Mouse (Mus musculus) bone marrow, adult 2 months (tissue): Measurements from ENCODE around the gene Kalrn. TPM values are rescaled to one million over a fixed set of nuclear protein-coding genes. Genes with fewer than 3 reads are reported as not detected.

ENCODE experiments used
- H3K27ac ChIP-seq: fragments of 200-500 bp; 2 replicates; pipeline ENCODE4 v1.5.1; 2012; ENCODE audit warnings: low read depth, mild to moderate bottlenecking, control low read depth, inconsistent platforms, low read length; ENCODE audit not compliant: control insufficient read depth, poor library complexity, insufficient read depth
- H3K4me1 ChIP-seq: fragments of 200-500 bp; 2 replicates; pipeline ENCODE4 v1.6.1; 2011; ENCODE audit warnings: low read length; ENCODE audit not compliant: control insufficient read depth, insufficient read depth
- H3K4me3 ChIP-seq: fragments of 200-500 bp; replicated peaks from 2 replicates; pipeline ENCODE3; 2011; ENCODE audit warnings: mild to moderate bottlenecking, low read depth, low read length, control low read depth; ENCODE audit not compliant: control insufficient read depth
- CTCF ChIP-seq: fragments of 200-500 bp; IDR thresholded peaks from 2 replicates; pipeline ENCODE4 v1.5.1; 2011; ENCODE audit warnings: low read length, control low read depth; ENCODE audit not compliant: control insufficient read depth, insufficient read depth
- POLR2A ChIP-seq: fragments of 200-500 bp; IDR thresholded peaks from 2 replicates; pipeline ENCODE4 v1.6.1; 2011; ENCODE audit warnings: low read depth, mild to moderate bottlenecking, control low read depth, low read length, borderline replicate concordance; ENCODE audit not compliant: control insufficient read depth
- WGBS: fragments of 180-500 bp; shearing (Covaris S2); methylation state at CpG from one replicate; pipeline ENCODE4 v1.1.7; 2018; 5-methylcytosine and 5-hydroxymethylcytosine counted together
- polyA plus RNA-seq: library from polyadenylated mRNA; stranded (reverse); fragments of >200 nt; gene quantifications from 2 replicates; pipeline ENCODE4 v1.2.4, GENCODE M21; 2011; ENCODE audit warnings: low replicate concordance; ENCODE audit not compliant: missing spikeins, insufficient read depth, insufficient read length

Kalrn gene
- polyA plus RNA-seq, 1 experiment = 72.1 TPM

DNA sequence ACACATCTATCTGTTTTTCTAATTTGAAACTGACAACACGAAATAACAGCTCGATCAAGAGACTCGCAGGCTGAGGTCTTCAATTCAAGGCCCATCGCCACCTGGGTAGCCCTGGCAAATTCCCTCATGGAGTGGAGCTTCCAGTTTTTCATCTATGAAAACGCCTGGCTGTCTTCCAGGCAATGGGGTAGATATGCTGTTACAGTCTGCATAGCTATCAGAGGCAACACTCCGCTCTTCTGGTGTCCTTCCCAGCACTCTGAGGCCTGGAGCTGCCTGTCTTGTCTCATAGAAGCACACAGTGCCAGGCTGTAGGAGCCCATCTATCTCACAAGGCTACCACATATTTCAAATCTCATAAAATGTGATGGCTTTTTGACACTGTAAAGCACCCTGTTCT, 87.8 kb downstream of the Kalrn start:
- no peak overlapping the region for H3K27ac ChIP-seq
- TF ChIP-seq POLR2A (no peak), CTCF (no peak)
- no peak overlapping the region for H3K4me3 ChIP-seq
- no peaks in the 10 kb centered on the region for H3K4me1 ChIP-seq
- WGBS = 84% methylated on average over 6 of the region's 6 CpGs

DNA sequence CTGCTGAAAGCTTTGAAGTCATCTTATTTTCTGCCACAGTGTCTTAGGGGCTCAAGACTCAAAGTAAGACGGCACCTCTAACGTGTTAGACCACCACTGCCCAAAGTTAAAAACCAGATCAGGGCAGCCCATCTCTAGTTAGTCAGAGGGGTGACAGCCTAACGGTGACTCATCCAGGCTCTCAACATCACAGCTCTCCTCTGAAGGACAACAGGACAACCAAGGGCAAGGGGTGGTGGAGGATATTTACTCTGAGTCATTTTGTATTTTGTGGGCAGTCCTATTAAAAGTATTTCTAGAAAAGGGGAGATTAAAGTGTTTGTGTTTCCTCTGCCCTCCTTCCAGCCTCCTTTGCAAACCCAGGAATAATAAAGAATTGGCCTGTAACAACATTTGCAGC, 88.4 kb downstream of the Kalrn start:
- Histone ChIP-seq H3K4me3 (no peak overlapping the region), H3K27ac (no peak overlapping the region), H3K4me1 (no peaks in the 10 kb centered on the region)
- 74% methylated on average over 3 of the region's 3 CpGs for WGBS
- no peak for TF ChIP-seq CTCF
- no peak for TF ChIP-seq POLR2A

DNA sequence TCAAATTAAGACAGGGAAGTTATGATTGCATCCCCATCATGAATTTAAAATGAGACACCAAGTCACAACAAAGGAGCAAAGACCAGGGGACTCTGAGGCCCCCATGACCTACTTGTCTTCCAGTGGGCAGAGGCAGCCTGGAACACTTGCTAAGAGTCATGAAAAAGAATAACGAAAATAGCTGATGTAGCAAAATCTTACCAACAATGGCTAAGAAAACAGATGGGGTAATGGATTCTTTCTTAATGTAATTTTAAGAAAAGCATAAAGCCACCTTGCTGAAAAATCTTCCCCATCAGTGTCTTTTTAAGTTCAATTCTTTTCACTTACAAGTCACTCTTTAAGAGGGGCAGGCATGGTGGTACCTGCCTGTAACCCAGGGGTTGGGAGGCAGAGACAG, 89.1 kb downstream of the Kalrn start:
- TF ChIP-seq POLR2A = no peak
- no peak for TF ChIP-seq CTCF
- no peak overlapping the region for H3K4me3 ChIP-seq
- no peaks in the 10 kb centered on the region for H3K4me1 ChIP-seq
- no peak overlapping the region for H3K27ac ChIP-seq
- WGBS = 83% methylated on average over 1 of the region's 1 CpGs

DNA sequence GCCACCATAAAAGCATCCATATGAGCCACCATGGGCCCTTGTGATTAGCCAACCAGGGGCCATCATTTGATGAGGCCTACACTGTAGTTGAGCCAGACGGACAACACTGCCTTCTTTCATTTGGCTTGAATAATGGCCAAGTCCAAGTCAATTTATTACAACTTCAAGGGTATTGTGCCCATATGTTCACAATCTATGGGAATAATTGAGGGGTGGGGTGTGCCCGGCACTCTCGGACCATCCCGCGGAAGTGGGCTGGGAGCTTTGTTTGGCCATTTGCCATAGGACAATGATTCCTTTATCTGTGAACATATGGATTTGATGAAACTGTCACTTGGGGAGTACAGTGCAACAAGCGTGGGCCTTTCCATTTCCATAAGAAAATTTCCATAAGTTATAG, 89.6 kb downstream of the Kalrn start:
- H3K27ac ChIP-seq = no peak overlapping the region
- no peaks in the 10 kb centered on the region for H3K4me1 ChIP-seq
- TF ChIP-seq POLR2A (no peak), CTCF (no peak)
- 90% methylated on average over 6 of the region's 6 CpGs for WGBS
- H3K4me3 ChIP-seq = no peak overlapping the region

- Histone ChIP-seq H3K27ac (no peak overlapping the region), H3K4me1 (no peaks in the 10 kb centered on the region; the same call in 1 of the 2 replicates), H3K4me3 (no peak overlapping the region)
- WGBS = 71% methylated on average over 4 of the region's 4 CpGs
- TF ChIP-seq CTCF (no peak), POLR2A (no peak)
Observed at GRCm38 (mm10) chr16:34474741-34475140, 98.6 kb downstream of the Kalrn start.

DNA sequence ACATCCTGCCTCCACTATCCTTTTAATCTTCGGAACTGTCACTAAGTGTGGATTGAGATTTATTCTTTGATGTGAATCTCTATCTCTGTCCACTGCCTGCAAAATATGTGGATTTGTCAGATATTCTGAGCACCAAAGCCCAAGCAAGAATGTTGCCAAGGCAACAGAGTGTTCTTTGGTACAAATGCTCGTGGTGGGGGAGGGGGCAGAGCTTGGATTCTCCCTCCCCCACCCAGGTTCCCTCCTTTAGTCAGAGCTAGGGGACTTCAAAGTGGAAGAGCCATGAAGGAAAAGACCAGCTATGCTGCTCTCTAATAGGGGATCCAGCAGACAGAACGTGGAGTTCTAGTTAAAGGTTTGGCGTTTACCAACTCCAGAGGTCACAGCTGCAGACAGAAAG, 99.4 kb downstream of the Kalrn start:
- WGBS = 75% methylated on average over 4 of the region's 4 CpGs
- Histone ChIP-seq H3K4me3 (no peak overlapping the region), H3K27ac (no peak overlapping the region), H3K4me1 (no peaks in the 10 kb centered on the region; the same call in 1 of the 2 replicates)
- TF ChIP-seq POLR2A = no peak
- TF ChIP-seq CTCF = no peak

DNA sequence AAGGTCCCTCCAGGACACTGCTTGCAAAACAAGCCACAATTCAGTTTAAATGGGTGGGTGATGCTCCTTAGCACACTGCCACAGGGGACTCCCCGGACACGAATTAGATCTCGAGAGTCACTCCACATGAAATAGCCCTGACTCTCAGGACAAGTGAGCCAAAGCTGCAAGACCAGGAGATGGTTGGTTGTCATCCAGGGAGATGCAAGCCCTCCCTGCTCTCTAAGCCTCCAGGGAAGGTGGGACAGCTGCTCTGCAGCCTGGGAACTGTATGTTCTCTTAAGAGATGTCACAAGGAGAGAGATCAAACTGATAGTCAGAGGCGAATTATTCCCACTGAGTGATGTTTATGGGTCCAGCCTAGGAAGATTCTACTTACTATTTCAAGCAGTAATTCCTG, 101.9 kb downstream of the Kalrn start:
- WGBS = 72% methylated on average over 4 of the region's 4 CpGs
- TF ChIP-seq POLR2A (no peak), CTCF (no peak)
- Histone ChIP-seq H3K4me1 (no peaks in the 10 kb centered on the region; the same call in 1 of the 2 replicates), H3K27ac (no peak overlapping the region), H3K4me3 (no peak overlapping the region)

GRCm38 (mm10) chr16:34470343-34470742, 103.0 kb downstream of the Kalrn start:
- 88% methylated on average over 5 of the region's 5 CpGs for WGBS
- H3K4me1 ChIP-seq = no peaks in the 10 kb centered on the region; the same call in 1 of the 2 replicates
- TF ChIP-seq CTCF = no peak
- TF ChIP-seq POLR2A = no peak
- no peak overlapping the region for H3K4me3 ChIP-seq
- H3K27ac ChIP-seq = no peak overlapping the region

DNA sequence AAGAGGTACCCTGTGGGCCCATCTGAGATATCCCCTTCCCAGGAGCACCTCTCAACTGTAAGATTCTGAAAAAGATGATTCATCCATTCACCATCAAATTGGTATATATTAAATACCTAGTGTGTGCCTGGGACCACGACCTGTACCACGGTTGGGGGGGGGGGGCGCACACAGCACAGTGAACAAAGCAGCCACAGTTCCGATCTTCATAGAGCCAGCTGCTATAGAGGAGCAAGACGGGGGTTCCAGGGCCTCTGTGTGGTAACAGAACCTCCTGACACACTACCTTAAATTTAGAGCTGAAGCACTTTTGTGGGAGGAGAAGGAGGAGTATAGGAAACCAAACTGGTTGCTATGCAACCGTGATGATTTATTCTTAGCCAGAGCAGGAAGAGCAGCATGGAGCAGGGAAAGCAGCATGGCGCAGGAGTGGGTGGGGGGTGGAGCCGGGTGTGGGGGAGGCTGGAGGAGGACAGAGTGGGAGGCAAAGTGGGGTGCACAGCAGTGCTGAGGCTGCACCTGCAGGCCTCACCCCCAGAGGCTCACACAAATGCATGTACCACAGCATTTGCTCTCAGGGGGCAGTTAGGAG, 104.0 kb downstream of the Kalrn start:
- no peak overlapping the region for H3K4me3 ChIP-seq
- TF ChIP-seq POLR2A (no peak), CTCF (no peak)
- H3K4me1 ChIP-seq = no peaks in the 10 kb centered on the region; the same call in 1 of the 2 replicates
- 11% methylated on average over 8 of the region's 8 CpGs for WGBS
- H3K27ac ChIP-seq = no peak overlapping the region
